Mouse (Mus musculus) embryo, embryonic 11 days (tissue): ENCODE measurements around the gene Qrich1.

Experiments used
- DNase-seq: peaks from one replicate; pipeline ENCODE4 v3.0.0-alpha.2; 2015

Gene Qrich1

DNA sequence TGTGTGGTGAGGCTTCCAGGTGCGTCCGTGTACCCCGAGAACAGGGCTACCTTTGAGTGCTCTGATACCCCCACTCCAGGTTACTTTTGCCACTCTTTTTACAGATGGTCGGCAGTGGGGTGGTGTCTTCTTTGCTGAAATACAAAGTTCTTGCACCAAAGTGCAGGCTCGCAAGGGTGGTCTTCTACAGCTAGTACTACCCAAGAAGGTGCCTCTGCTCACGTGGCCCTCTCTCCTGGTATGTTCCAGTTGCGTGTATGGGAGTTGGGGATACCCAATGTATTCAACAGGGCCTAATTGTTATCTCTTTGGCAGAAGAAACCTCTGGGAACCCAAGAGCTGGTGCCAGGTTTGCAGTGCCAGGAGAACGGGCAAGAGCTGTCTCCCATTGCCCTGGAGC, 23.4 kb upstream of the Qrich1 start:
- DNase-seq = no peak

DNA sequence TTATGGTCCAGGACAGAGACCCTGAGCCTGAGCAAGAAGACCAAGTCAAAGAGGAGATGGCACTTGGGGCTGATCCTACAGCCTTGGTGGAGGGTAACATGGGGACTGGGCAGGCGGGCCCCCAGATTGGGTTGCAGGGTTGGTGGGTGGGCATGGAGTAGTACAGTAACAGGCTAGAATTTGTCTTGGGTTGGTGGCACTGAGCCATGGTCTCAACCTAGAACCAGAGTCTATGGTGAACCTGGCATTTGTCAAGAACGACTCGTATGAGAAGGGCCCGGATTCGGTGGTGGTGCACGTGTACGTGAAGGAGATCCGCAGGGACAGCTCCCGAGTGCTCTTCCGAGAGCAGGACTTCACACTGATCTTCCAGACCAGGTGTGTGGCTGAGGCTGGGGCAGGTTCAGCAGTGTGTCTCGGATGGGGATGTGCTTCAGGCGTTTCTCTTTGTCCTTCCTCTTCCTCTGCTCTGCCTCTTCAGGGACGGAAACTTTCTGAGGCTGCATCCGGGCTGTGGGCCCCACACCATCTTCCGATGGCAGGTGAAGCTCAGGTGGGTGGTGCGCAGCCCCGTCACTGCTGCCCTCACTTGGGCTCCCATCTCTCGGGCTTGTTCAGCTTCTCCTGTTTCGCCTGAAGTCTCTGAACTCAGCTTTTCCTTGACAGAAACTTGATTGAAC, 22.3 kb upstream of the Qrich1 start:
- DNase-seq = no peak

DNA sequence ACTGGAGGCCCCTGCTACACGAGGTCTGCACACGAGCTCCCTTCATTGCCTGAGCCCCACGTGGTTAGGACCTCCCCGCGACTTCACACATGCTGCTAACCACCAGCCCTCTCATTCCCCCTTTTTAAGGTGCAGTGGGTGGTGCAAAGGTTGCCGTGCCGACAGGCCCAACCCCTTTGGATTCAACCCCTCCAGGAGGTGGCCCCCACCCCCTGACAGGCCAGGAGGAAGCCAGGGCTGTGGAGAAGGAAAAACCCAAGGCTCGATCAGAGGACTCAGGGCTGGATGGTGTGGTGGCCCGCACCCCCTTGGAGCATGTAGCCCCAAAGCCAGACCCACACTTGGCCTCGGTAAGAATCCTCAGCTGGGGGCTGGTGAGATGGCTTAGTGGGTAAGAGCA, 21.7 kb upstream of the Qrich1 start:
- no peak for DNase-seq

DNA sequence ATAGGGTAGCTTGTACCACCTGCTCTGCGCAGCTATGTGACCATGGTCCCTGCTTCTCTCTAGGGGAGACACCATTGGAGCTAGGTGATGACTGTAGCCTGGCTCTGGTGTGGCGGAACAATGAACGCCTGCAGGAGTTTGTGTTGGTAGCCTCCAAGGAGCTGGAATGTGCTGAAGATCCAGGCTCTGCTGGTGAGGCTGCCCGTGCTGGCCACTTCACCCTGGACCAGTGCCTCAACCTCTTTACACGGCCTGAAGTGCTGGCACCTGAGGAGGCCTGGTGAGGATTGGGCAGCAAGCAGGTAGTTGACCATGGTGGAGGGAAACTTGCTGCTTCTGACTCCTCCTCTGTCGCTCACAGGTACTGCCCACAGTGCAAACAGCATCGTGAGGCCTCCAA, 17.4 kb upstream of the Qrich1 start:
- no peak for DNase-seq

DNA sequence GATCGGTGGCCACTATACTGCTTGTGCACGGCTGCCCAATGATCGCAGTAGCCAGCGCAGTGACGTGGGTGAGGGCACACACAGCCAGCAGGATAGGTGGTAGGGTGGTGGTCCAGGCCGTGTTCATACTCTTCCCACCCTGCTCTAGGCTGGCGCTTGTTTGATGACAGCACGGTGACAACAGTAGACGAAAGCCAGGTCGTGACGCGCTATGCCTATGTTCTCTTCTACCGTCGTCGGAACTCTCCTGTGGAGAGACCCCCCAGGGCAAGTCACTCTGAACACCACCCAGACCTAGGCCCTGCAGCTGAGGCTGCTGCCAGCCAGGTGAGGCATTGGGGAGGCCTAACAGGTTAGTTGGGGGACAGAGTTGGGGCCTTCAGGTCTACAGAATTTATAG, 16.7 kb upstream of the Qrich1 start:
- no peak for DNase-seq

DNA sequence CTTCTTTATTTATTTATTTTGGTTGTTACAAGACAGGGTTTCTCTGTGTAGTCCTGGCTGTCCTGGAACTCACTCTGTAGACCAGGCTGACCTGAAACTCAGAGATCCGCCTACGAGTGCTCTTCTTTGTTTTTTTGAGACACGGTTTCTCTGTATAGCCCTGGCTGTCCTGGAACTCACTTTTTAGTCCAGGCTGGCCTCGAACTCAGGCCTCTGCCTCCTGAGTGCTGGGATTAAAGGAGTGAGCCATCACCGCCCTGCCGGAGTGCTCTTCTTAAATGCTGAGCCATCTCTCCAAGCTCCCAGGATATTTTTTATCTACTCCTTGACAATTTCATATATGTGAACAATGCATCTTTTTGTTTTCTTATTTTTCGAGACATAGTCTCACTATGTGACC, 9.7 kb upstream of the Qrich1 start:
- no peak for DNase-seq

DNA sequence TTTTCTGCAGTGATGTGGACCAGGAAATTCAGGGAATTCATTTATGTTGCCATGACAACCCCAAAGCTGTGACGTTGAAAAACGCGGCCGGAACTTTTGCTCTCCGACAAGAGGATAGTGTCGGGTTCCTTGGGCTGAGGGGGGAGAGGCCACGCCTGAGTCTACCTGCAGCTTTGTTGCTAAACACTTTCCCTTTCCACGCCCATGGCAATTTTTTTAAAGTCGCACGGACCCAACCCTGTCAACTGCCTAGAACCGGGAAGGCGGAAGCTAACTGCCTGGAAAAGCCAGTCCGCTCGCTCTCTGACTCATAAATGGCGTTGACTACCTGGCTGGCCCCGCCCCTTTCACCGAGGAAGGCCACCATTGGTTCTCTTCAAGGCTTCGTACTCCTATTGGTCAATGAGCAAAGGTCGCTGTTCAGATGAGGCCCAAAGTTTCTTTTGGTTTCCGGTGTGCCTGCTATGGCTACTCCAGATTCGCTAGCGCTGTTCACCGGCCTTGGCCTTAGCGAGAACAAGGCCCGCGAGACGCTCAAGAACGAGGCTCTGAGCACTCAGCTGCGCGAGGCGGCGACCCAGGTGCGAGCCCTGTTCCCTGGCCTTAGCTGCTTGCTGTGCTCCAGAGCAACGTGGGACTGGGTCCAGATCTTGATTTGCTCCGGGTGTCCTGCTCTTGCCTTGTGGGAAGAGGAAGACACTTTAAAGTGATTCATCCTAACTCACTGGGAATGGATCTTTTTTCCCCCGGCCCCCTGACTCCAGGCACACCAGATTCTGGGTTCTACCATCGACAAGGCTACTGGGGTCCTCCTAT, 8.8 kb upstream of the Qrich1 start, which contains the start of gene Qars:
Gene Qars (plus strand): TSS at position 88 of the 816 bp plus-strand sequence.
- DNase-seq = peak; percentile 97

DNA sequence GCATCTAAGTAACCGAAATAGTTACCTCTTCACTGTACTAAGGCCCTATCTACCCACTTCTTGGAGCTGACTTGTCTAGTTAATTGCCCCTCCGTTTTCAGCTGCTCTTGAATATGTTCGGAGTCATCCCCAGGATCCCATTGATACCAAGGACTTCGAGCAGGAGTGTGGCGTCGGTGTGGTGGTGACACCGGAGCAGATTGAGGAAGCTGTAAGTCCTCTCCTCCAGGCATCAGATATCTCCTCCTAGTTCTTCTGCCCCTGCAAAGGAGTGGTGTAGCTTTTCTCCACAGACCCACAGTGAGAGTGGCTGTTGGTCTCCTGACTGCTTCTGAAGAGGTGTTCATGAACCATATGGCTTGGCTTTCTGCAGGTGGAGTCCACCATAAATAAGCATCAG, 7.8 kb upstream of the Qrich1 start:
- no peak for DNase-seq

DNA sequence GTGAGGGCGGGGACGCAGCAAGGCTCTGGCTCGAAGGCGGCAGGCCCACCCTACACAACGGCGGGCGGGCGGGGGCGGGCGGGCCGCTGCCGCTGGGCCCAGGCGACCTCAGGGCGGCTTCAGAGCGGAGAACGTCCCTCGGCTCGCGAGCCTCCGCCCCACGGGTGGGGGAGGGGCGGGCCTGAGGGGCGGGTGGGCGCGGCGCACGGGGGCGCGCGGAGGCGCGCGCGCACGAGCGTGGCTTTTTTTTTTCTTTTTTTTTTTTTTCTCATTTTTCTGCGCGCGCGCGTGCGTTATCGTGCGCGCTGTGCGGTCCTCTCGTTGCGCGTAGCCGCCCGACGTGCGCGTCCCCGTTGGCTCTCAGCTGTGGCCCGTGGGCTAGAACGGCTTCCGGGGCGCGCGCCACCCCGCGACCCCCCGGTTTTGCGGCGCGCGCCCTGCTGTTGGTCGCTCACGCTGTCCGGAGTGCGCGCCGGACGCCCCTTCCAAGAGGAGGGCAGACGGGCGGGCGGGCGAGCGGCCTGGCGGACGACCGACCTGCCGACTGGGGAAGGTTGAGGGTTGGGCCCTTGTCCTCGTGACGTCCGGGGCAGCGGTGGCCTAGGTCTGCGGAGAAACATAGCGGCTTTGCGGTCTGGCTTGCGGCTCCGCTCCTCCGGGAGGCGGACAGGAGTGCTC, 786 bp downstream of the Qrich1 start:
- DNase-seq = peak; percentile 95

DNA sequence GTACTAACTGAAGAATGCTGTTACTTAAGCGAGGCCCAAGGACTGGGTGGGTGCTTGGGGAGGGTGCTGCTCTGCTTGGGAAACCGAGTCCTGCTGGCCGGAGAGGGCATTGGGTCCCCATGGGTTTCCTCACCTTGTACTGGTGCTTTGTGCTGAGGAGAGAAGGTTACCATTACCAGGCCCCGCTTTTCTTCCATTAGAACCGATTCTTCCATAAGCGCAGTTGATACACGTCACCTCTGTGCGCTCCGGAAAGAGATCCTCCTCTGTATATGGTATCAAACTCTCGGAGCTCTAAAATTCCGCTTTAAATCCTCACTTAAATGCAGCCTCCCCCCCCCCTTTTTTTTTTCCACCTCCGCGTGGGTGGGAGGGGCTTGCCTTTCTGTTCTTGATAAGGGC, 1.3 kb downstream of the Qrich1 start:
- DNase-seq = peak; percentile 73

DNA sequence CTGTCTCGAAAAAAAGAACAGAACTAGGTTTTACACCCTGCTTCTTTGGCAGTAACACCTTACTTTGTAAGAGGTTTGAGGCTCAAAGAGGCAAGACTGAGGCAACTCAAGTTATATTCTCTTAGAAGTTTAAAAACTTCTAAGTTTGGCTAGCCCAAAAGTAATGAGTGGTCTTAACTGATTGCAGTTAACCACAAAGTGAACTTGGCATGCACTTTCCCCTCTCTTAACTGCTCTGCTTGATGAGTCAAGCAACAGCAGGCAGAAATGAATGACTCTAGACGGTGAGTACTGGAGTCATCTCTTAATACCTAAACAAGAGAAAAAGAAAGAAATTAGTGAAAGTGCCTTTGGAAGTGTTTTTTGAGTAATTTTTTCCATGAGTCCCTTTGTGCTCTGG, 5.0 kb downstream of the Qrich1 start:
- no peak for DNase-seq

DNA sequence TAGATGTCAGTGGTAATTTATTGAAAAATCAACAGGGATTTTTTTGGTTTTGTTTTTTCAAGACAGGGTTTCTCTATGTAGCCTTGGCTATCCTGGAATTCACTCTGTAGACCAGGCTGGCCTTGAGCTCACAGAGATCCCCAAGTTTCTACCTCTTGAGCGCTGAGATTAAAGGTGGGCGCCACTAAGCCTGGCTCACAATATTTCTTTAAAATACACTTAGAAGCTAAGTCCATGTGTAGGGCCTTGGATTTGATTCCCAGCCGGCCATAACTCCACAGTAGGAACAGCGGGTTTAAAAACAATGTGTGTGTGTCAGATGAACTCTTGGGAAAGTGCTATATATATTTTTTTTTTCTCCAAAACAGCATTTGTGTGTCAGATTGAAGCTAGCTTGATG, 6.7 kb downstream of the Qrich1 start:
- no peak for DNase-seq

DNA sequence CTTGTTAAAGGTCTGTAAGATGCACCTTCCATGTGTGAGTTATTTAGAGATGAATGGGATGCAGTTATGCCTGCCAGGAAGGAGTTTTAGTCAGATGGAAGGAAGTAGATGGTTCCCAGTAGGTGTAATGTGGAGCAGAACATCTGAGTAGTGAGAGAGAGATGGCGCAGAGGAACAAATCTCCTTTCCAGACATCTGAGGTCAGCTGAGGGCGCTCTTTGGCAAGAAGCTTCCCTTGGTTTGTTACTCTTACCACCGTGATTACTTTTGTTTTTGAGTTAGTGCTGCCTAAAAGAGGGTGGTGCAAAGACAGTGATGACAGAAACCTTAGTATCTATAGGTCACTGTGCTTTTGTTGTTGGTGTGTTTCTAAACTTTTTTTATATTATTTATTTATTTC, 8.8 kb downstream of the Qrich1 start:
- no peak for DNase-seq

DNA sequence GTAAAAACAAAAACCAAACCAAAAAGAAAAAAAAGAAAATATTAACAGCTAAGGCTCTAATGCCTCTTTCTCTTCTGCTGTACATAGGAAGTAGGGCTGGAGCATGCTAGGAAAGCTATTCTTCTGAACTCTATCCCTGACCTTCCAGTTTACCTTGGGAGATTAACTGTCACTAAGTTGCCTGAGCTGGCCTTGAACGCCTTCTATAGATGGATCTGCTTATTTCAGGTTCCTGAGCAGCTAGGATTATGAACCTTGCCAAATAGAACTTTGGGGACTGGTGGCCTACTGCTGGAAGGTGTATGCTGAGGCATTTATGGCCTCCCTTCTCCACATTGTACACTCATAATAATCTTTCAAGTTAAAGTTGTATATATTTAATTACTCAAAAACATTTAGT, 14.3 kb downstream of the Qrich1 start:
- no peak for DNase-seq

DNA sequence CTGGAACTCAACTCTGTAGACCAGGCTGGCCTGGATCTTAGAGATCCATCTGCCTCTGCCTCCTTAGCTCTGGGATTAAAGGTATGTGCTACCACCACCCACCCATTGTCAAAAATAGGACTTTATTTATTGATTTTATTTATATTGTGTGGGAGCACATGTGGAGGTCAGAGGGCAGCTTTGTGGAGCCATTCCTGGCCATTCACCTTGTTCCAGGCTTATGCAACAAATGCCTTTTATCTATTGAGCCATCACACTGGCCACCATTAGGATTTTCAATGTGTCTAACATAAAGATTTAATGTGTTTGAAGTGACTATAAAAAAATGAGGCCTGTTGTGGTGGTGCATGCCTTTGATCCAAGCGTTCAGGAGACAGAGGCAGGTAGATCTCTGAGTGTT, 14.9 kb downstream of the Qrich1 start:
- DNase-seq = no peak

DNA sequence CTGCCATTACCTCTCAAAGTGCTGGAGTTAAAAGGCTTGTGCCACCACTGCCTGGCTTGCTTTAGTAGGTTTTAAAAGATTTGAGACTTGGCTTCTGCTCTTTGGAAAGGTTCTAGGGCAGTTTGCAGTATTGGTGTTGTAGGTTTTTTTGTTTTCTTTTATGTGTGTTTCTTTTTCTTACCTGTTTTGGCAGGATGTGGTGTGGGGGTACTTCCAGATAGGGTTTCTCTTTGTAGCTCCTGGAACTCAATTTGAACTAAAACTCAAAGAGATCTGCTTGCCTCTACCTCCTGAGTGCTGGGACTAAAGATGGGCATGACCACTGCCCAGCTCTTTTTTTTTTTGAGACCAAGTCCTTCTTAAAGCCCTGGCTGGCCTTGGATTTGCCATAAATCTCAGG, 24.2 kb downstream of the Qrich1 start:
- DNase-seq = no peak

DNA sequence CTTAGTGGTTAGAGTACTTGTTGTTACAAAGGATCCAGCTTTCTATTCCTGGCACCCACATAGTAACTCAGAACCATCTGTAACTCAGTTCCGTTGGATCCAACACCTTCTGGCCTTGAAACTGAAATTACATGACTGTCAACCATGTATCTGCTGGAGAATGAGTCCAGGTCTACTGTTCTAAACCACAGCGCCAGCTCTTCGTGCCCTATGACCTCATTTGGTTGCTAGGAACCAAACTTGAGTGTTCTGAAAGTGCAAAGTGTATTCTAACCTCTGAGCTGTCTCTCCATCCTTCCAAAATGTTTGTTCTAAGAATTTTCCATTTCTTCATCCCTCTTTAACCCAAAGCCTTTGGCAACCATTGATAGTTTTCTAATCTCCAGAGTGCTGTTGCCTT, 29.4 kb downstream of the Qrich1 start:
- DNase-seq = no peak

DNA sequence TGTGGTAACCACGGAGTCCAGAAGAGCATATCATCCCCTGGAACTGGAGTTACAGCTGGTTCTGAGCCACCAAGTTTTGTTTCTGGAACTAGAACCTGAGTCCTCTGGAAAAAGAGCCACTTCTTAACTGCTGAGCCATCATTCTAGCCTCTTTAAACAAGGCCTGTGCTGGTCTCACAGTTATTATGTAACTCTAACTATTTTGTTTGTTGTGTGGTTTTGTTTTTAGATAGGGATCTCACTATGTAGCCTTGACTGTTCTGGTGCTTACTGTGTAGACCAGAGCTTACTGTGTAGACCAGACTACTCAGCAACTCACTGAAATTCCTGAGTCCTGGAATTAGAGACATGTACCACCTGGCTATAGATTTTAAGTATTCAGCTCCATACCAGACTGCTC, 30.3 kb downstream of the Qrich1 start:
- no peak for DNase-seq

DNA sequence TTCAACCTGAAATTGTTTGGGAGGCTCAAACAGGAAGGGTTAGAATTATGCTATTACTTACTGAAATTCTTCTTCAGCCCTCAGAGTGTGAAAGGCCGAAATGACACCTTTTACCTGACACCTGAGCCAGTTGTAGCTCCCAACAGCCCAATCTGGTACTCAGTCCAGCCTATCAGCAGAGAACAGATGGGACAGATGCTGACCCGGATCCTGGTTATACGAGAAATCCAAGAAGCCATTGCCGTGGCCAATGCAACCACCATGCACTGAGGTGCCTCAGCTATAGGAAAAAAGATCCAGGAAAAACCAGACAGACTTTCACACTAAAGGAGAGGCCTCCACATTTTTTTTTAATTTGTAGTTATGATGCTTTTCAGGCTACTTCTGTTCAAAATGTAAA, 42.6 kb downstream of the Qrich1 start:
- no peak for DNase-seq

DNA sequence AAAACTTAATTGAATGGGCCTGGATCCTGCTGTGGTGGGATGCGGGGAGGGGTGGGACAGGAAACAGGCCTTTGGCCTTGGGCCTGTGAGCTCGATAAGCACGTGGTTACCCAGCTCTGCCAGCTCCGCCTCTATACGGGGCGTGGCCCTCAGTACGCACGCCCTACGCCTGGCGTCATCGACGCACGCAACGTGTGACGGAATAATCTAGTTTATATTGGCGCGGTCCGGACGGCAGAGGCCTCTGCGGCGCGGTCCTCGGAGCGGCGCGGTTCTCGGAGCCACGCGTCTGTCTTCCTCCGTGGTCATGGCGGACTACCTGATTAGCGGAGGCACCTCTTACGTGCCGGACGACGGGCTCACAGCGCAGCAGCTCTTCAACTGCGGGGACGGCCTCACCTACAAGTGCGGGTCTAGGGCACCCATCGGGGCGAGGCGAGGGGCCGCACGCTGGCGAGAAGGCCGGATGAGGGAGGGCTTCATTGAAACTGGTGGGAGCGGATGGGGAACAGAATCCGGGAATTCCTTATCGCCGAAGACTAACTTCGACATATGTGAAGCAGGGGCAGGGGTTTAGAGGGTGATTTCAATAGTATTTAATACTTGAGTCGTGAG, 43.7 kb downstream of the Qrich1 start, which contains the start of gene Impdh2:
Gene Impdh2 (plus strand): TSS at position 60 of the 615 bp plus-strand sequence.
- peak; percentile 99 for DNase-seq

DNA sequence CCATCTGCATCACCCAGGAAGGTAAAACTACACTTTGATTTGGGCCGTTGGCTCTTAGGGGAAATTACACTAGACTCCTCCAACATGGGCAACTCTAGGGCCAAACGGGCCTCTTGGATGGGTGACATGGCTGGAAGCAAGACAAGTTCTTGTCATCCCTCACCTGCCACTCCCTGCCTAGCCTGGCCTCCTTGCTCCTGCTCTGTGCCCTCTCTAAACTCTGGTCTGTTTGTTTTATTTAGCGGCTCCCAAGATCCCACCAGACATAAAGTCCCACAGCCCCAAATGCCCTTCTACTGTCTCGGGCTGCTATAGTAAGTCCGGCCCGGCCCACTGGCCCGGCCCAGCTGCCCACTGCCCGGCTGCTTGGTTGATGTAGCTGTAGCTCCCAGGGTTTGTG, 47.1 kb downstream of the Qrich1 start:
- no peak for DNase-seq

DNA sequence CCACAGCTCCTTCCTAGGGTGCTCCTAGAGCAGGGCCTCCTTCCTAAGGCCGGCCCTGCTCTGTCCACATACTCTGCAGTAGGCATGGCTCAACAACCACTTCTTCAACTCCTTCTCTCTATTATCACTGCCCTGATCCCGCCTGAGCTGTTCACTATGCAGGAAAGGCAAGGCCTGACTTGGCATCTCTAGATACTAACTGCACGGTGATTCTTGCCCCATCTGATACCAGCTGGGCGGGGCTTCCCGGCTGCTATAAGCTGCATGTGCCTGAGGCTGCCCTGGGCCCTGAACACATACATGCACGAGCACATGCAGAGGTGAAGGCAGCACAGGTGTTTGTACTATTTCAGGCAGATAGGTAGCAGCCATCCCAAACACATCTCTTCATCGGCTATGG, 47.5 kb downstream of the Qrich1 start:
- no peak for DNase-seq
